10 mouse cellular contexts compared by ENCODE assay signal in the genomic region with DNA sequence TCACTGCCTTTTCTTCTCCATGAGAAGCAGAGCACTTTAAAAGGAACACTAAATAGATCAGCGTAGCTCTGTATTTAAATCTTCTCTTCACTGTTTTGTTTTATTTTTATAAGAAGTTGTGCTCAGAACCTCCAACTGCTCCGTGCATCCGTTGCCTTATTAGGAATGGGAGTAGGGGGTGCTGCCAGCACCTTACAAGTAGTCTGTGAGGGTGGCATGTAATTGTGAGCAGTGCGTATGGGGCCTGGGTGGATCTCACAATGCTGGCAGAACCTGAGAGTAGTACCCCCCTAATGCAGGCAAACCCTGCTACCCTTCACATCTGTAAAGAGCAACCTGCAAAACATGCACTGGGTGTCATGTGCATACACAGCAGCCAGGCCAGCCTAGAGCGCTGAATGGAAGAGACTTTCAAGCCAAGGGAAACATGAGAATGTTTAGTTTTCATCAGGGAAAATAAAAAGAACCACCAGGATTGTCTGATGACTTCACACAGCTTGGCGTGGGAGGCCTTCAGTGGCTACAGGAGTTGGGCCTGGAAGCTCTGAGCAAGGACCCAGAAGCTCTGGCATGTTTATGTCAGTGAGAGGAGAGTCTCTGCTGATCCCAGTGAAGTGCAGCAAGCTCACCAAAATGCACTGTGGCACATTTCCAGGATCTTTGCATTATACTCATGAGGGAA.
DNase-seq lines count a peak whose midpoint lies in the region; ATAC-seq lines count a peak whose summit lies in the region.
"Had no signal": no experiment of that assay in that cellular context is flagged by ENCODE, and none has a peak within 500 bp of the region (broad histone marks: within the 10 kb centered on the region; RNA-seq: fewer than 3 reads in every experiment).

No protein-coding gene starts in this region.

- ATAC-seq in embryonic facial prominence, embryonic 15.5 days (ENCODE audit: insufficient number of reproducible peaks, low FRiP score, low TSS enrichment, low read depth): peak; percentile 69; the same call in 1 of the 2 replicates

- peak overlapping the region; percentile 52 for H3K27ac ChIP-seq in embryonic facial prominence, embryonic 15.5 days (replicated peaks)
- H3K27ac ChIP-seq: liver, embryonic 14.5 days; neural tube, embryonic 15.5 days had no signal

- peak; percentile 3 for DNase-seq in kidney, adult 11 months
- no peak for DNase-seq in kidney, adult 18-20 months
- DNase-seq in kidney, adult 9 months: peak; percentile 7
- peak; percentile 6 for DNase-seq in right cerebral cortex, postnatal 25 days
- DNase-seq in layer of hippocampus, postnatal 36 days: no peak
- DNase-seq in cerebellum, adult 11-12 months: no peak
- DNase-seq in cerebellum, postnatal 25 days: no peak

- no peak overlapping the region for H3K4me2 ChIP-seq in embryonic facial prominence, embryonic 15.5 days (replicated peaks)
- H3K4me2 ChIP-seq: neural tube, embryonic 15.5 days had no signal

- H3K27me3 ChIP-seq in embryonic facial prominence, embryonic 15.5 days: no peaks in the 10 kb centered on the region
- H3K27me3 ChIP-seq: neural tube, embryonic 15.5 days had no signal

- no peaks in the 10 kb centered on the region for H3K9me3 ChIP-seq in embryonic facial prominence, embryonic 15.5 days (replicated peaks)
- H3K9me3 ChIP-seq: neural tube, embryonic 15.5 days had no signal

- WGBS in embryonic facial prominence, embryonic 15.5 days: 64% methylated on average over 6 of the region's 6 CpGs

- H3K36me3 ChIP-seq in embryonic facial prominence, embryonic 15.5 days: no peaks in the 10 kb centered on the region
- H3K36me3 ChIP-seq: neural tube, embryonic 15.5 days had no signal

- no peak overlapping the region for H3K9ac ChIP-seq in embryonic facial prominence, embryonic 15.5 days
- H3K9ac ChIP-seq: liver, embryonic 14.5 days; neural tube, embryonic 15.5 days had no signal

- H3K4me1 ChIP-seq in embryonic facial prominence, embryonic 15.5 days: peaks cover 9% of the 10 kb centered on the region
- H3K4me1 ChIP-seq: neural tube, embryonic 15.5 days had no signal

- no peak overlapping the region for H3K4me3 ChIP-seq in embryonic facial prominence, embryonic 15.5 days (replicated peaks)
- H3K4me3 ChIP-seq: neural tube, embryonic 15.5 days had no signal

Comparison
In these comparisons a context has a peak if more than half of its experiments do, and no peak if none do; other contexts are left out.
1. DNase-seq: peak in kidney, adult 11 months (single experiment), kidney, adult 9 months (single experiment) and right cerebral cortex, postnatal 25 days (single experiment); none in kidney, adult 18-20 months (single experiment), layer of hippocampus, postnatal 36 days (0 of 2), cerebellum, adult 11-12 months (single experiment) and cerebellum, postnatal 25 days (0 of 2).